Mouse (Mus musculus): ENCODE measurements around the gene Capn7. TPM values are rescaled to one million over a fixed set of nuclear protein-coding genes. Genes with fewer than 3 reads are reported as not detected.

Gene Capn7
- polyA plus RNA-seq, 1 experiment from 2014 or later = 45.1 TPM

DNA sequence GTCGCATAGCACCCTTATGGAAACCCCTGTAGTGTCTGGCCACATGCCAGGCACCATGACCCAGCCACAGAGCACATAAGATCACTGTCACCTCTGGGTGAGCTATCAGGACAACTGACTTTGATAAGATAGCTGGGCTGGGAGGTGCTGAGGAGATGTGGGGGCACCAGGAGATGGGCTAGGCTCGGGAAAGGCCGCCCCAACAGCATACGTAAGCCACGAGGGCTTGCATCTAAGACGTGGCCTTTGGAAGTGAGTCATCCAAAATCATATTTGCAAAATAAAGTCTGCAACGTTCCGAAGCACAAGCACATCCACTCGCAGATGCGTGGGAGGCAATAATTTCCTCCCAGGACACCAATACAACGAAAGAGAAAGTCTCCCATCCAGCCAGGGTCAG lies 64.5 kb downstream of the Capn7 start:
- H3K4me1 ChIP-seq (ENCODE audit: control insufficient read depth, insufficient read depth, low read length) = peaks cover 6% of the 10 kb centered on the region; the same call in 1 of the 2 replicates
- no peak overlapping the region for H3K9ac ChIP-seq (replicated peaks; ENCODE audit: low read depth, low read length)
- H3K27me3 ChIP-seq (ENCODE audit: control insufficient read depth, insufficient read depth, low read length) = no peaks in the 10 kb centered on the region
- H3K27ac ChIP-seq (ENCODE audit: low read length) = no peak overlapping the region
- no peak for ATAC-seq (ENCODE audit: insufficient number of reproducible peaks, insufficient read depth, low FRiP score, low read depth)
- no peak overlapping the region for H3K4me3 ChIP-seq (ENCODE audit: low read depth, low read length)
- 69% methylated on average over 11 of the region's 11 CpGs for WGBS
- H3K4me2 ChIP-seq (replicated peaks; ENCODE audit: low read depth, low read length) = no peak overlapping the region
- no peaks in the 10 kb centered on the region for H3K36me3 ChIP-seq (ENCODE audit: control insufficient read depth, insufficient read depth, low read length)
- H3K9me3 ChIP-seq (ENCODE audit: control insufficient read depth, low read depth, low read length) = no peaks in the 10 kb centered on the region

GRCm38 (mm10) chr14:31401918-31402427 lies 65.5 kb downstream of the Capn7 start:
- Histone ChIP-seq H3K36me3 (ENCODE audit: control insufficient read depth, insufficient read depth, low read length) (no peaks in the 10 kb centered on the region), H3K4me1 (ENCODE audit: control insufficient read depth, insufficient read depth, low read length) (peaks cover 6% of the 10 kb centered on the region; the same call in 1 of the 2 replicates), H3K4me2 (replicated peaks; ENCODE audit: low read depth, low read length) (no peak overlapping the region), H3K27me3 (ENCODE audit: control insufficient read depth, insufficient read depth, low read length) (no peaks in the 10 kb centered on the region), H3K27ac (ENCODE audit: low read length) (no peak overlapping the region), H3K4me3 (ENCODE audit: low read depth, low read length) (no peak overlapping the region), H3K9ac (replicated peaks; ENCODE audit: low read depth, low read length) (no peak overlapping the region), H3K9me3 (ENCODE audit: control insufficient read depth, low read depth, low read length) (no peaks in the 10 kb centered on the region)
- 84% methylated on average over 6 of the region's 6 CpGs for WGBS
- ATAC-seq (ENCODE audit: insufficient number of reproducible peaks, insufficient read depth, low FRiP score, low read depth) = no peak

- no peak for ATAC-seq (ENCODE audit: insufficient number of reproducible peaks, insufficient read depth, low FRiP score, low read depth)
- H3K9ac ChIP-seq (replicated peaks; ENCODE audit: low read depth, low read length) = no peak overlapping the region
- WGBS = 77% methylated on average over 5 of the region's 5 CpGs
Measured at GRCm38 (mm10) chr14:31402693-31403092, 66.3 kb downstream of the Capn7 start.

GRCm38 (mm10) chr14:31403556-31403955 lies 67.1 kb downstream of the Capn7 start:
- H3K27me3 ChIP-seq (ENCODE audit: control insufficient read depth, insufficient read depth, low read length) = no peaks in the 10 kb centered on the region
- 63% methylated on average over 9 of the region's 9 CpGs for WGBS
- ATAC-seq (ENCODE audit: insufficient number of reproducible peaks, insufficient read depth, low FRiP score, low read depth) = no peak
- H3K4me3 ChIP-seq (ENCODE audit: low read depth, low read length) = no peak overlapping the region
- peaks cover 6% of the 10 kb centered on the region; the same call in 1 of the 2 replicates for H3K4me1 ChIP-seq (ENCODE audit: control insufficient read depth, insufficient read depth, low read length)
- H3K9me3 ChIP-seq (ENCODE audit: control insufficient read depth, low read depth, low read length) = no peaks in the 10 kb centered on the region
- H3K36me3 ChIP-seq (ENCODE audit: control insufficient read depth, insufficient read depth, low read length) = no peaks in the 10 kb centered on the region
- no peak overlapping the region for H3K4me2 ChIP-seq (replicated peaks; ENCODE audit: low read depth, low read length)
- no peak overlapping the region for H3K9ac ChIP-seq (replicated peaks; ENCODE audit: low read depth, low read length)
- no peak overlapping the region for H3K27ac ChIP-seq (ENCODE audit: low read length)

More at GRCm38 (mm10) chr14:31402693-31403092, 66.3 kb downstream of the Capn7 start:
- H3K4me3 ChIP-seq (ENCODE audit: low read depth, low read length) = no peak overlapping the region
- no peaks in the 10 kb centered on the region for H3K36me3 ChIP-seq (ENCODE audit: control insufficient read depth, insufficient read depth, low read length)
- H3K27me3 ChIP-seq (ENCODE audit: control insufficient read depth, insufficient read depth, low read length) = no peaks in the 10 kb centered on the region
- peaks cover 6% of the 10 kb centered on the region; the same call in 1 of the 2 replicates for H3K4me1 ChIP-seq (ENCODE audit: control insufficient read depth, insufficient read depth, low read length)
- no peak overlapping the region for H3K4me2 ChIP-seq (replicated peaks; ENCODE audit: low read depth, low read length)
- H3K9me3 ChIP-seq (ENCODE audit: control insufficient read depth, low read depth, low read length) = no peaks in the 10 kb centered on the region
- no peak overlapping the region for H3K27ac ChIP-seq (ENCODE audit: low read length)

- Histone ChIP-seq H3K27ac (ENCODE audit: low read length) (no peak overlapping the region), H3K4me3 (ENCODE audit: low read depth, low read length) (no peak overlapping the region), H3K9ac (replicated peaks; ENCODE audit: low read depth, low read length) (no peak overlapping the region), H3K4me2 (replicated peaks; ENCODE audit: low read depth, low read length) (no peak overlapping the region), H3K4me1 (ENCODE audit: control insufficient read depth, insufficient read depth, low read length) (peaks cover 6% of the 10 kb centered on the region; the same call in 1 of the 2 replicates), H3K36me3 (ENCODE audit: control insufficient read depth, insufficient read depth, low read length) (no peaks in the 10 kb centered on the region), H3K9me3 (ENCODE audit: control insufficient read depth, low read depth, low read length) (no peaks in the 10 kb centered on the region), H3K27me3 (ENCODE audit: control insufficient read depth, insufficient read depth, low read length) (no peaks in the 10 kb centered on the region)
- 45% methylated on average over 8 of the region's 8 CpGs for WGBS
- ATAC-seq (ENCODE audit: insufficient number of reproducible peaks, insufficient read depth, low FRiP score, low read depth) = peak; percentile 51; the same call in 1 of the 2 replicates
Measured at GRCm38 (mm10) chr14:31403995-31404394, 67.6 kb downstream of the Capn7 start.

- WGBS = 91% methylated on average over 4 of the region's 4 CpGs
- Histone ChIP-seq H3K9ac (replicated peaks; ENCODE audit: low read depth, low read length) (no peak overlapping the region), H3K4me3 (ENCODE audit: low read depth, low read length) (no peak overlapping the region), H3K4me2 (replicated peaks; ENCODE audit: low read depth, low read length) (no peak overlapping the region), H3K4me1 (ENCODE audit: control insufficient read depth, insufficient read depth, low read length) (peaks cover 6% of the 10 kb centered on the region; the same call in 1 of the 2 replicates), H3K36me3 (ENCODE audit: control insufficient read depth, insufficient read depth, low read length) (no peaks in the 10 kb centered on the region), H3K27ac (ENCODE audit: low read length) (no peak overlapping the region), H3K27me3 (ENCODE audit: control insufficient read depth, insufficient read depth, low read length) (no peaks in the 10 kb centered on the region), H3K9me3 (ENCODE audit: control insufficient read depth, low read depth, low read length) (no peaks in the 10 kb centered on the region)
- ATAC-seq (ENCODE audit: insufficient number of reproducible peaks, insufficient read depth, low FRiP score, low read depth) = no peak
Measured at GRCm38 (mm10) chr14:31404663-31405062, 68.2 kb downstream of the Capn7 start.

GRCm38 (mm10) chr14:31405652-31406051 lies 69.2 kb downstream of the Capn7 start:
- Histone ChIP-seq H3K27ac (ENCODE audit: low read length) (no peak overlapping the region), H3K4me2 (replicated peaks; ENCODE audit: low read depth, low read length) (no peak overlapping the region), H3K9me3 (ENCODE audit: control insufficient read depth, low read depth, low read length) (no peaks in the 10 kb centered on the region), H3K4me1 (ENCODE audit: control insufficient read depth, insufficient read depth, low read length) (peaks cover 6% of the 10 kb centered on the region; the same call in 1 of the 2 replicates), H3K4me3 (ENCODE audit: low read depth, low read length) (no peak overlapping the region), H3K36me3 (ENCODE audit: control insufficient read depth, insufficient read depth, low read length) (no peaks in the 10 kb centered on the region), H3K27me3 (ENCODE audit: control insufficient read depth, insufficient read depth, low read length) (no peaks in the 10 kb centered on the region), H3K9ac (replicated peaks; ENCODE audit: low read depth, low read length) (no peak overlapping the region)
- 90% methylated on average over 6 of the region's 6 CpGs for WGBS
- no peak for ATAC-seq (ENCODE audit: insufficient number of reproducible peaks, insufficient read depth, low FRiP score, low read depth)

DNA sequence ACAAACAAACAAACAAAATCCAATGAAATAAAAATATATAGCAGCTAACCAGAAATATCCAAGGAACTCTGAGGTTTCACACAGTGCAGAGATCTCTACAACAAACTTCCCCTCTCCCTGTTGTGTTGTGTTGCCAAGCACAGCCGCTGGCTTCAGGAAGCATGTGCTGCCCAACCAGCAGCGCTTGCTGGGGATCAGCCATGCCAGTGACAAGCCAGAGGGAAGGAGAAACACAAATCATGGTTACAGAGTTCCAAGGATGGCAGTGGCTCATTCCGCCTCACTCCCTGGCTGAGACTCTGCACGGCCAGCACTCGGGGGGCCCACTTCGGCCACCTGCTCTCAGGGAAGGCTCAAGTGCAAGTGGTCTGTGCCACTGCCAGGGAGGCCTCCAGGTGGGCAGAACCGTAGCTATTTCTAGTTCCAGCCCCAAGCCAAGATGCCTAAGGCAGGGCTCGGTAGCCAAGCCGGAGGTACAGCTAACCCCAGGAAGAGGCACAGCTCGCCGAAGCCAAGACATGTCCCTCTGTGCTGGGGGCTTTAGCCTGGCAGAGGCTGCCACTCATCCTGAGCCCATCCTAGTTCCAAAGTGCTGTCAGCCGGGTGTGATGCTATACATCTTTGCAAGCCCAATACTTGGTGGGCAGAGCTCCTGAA lies 69.8 kb downstream of the Capn7 start:
- no peak for ATAC-seq (ENCODE audit: insufficient number of reproducible peaks, insufficient read depth, low FRiP score, low read depth)
- H3K27ac ChIP-seq (ENCODE audit: low read length) = no peak overlapping the region
- no peak overlapping the region for H3K9ac ChIP-seq (replicated peaks; ENCODE audit: low read depth, low read length)
- H3K4me2 ChIP-seq (replicated peaks; ENCODE audit: low read depth, low read length) = no peak overlapping the region
- H3K4me1 ChIP-seq (ENCODE audit: control insufficient read depth, insufficient read depth, low read length) = peaks cover 6% of the 10 kb centered on the region; the same call in 1 of the 2 replicates
- 87% methylated on average over 12 of the region's 12 CpGs for WGBS
- H3K36me3 ChIP-seq (ENCODE audit: control insufficient read depth, insufficient read depth, low read length) = no peaks in the 10 kb centered on the region
- no peaks in the 10 kb centered on the region for H3K9me3 ChIP-seq (ENCODE audit: control insufficient read depth, low read depth, low read length)
- no peaks in the 10 kb centered on the region for H3K27me3 ChIP-seq (ENCODE audit: control insufficient read depth, insufficient read depth, low read length)
- no peak overlapping the region for H3K4me3 ChIP-seq (ENCODE audit: low read depth, low read length)
